Mouse (Mus musculus): ENCODE results near the gene Tbx5. TPM values are rescaled to one million over a fixed set of nuclear protein-coding genes. Genes with fewer than 3 reads are reported as not detected.

The Tbx5 gene
- polyA plus RNA-seq, 1 experiment from 2014 or later: 0.45 TPM

- no peak for ATAC-seq (ENCODE audit: insufficient read depth, low FRiP score, low TSS enrichment)
- H3K36me3 ChIP-seq (ENCODE audit: control insufficient read depth, insufficient read depth, low read length): no peaks in the 10 kb centered on the region
- DNase-seq (ENCODE audit: low spot score): no peak
- 4% methylated on average over 5 of the region's 5 CpGs for whole genome bisulfite sequencing
- peaks cover 70% of the 10 kb centered on the region for H3K27me3 ChIP-seq (ENCODE audit: control insufficient read depth, insufficient read depth, low read length)
- H3K9ac ChIP-seq (ENCODE audit: low read length): no peak overlapping the region
- H3K4me1 ChIP-seq (ENCODE audit: control insufficient read depth, insufficient read depth, low read length): peaks cover 3% of the 10 kb centered on the region; the same call in 1 of the 2 replicates
- H3K9me3 ChIP-seq (ENCODE audit: control insufficient read depth, low read length): no peaks in the 10 kb centered on the region
- no peak overlapping the region for H3K4me3 ChIP-seq (ENCODE audit: low read depth, low read length)
- no peak overlapping the region for H3K27ac ChIP-seq (ENCODE audit: low read depth, low read length)
- no peak overlapping the region for H3K4me2 ChIP-seq (ENCODE audit: low read depth)
Observed at GRCm38 (mm10) chr5:119844366-119844765, 11.9 kb downstream of the Tbx5 start.

- 1% methylated on average over 21 of the region's 21 CpGs for WGBS
- ATAC-seq (ENCODE audit: insufficient read depth, low FRiP score, low TSS enrichment) (no peak), DNase-seq (ENCODE audit: low spot score) (peak; percentile 68)
- Histone ChIP-seq H3K9me3 (ENCODE audit: control insufficient read depth, low read length) (no peaks in the 10 kb centered on the region), H3K36me3 (ENCODE audit: control insufficient read depth, insufficient read depth, low read length) (no peaks in the 10 kb centered on the region), H3K27ac (ENCODE audit: low read depth, low read length) (no peak overlapping the region), H3K4me1 (ENCODE audit: control insufficient read depth, insufficient read depth, low read length) (peaks cover 3% of the 10 kb centered on the region; the same call in 1 of the 2 replicates), H3K9ac (ENCODE audit: low read length) (no peak overlapping the region), H3K27me3 (ENCODE audit: control insufficient read depth, insufficient read depth, low read length) (peaks cover 64% of the 10 kb centered on the region), H3K4me2 (ENCODE audit: low read depth) (peak overlapping the region; percentile 33; the same call in 1 of the 2 replicates), H3K4me3 (ENCODE audit: low read depth, low read length) (no peak overlapping the region)
Observed at GRCm38 (mm10) chr5:119844994-119845393, 12.5 kb downstream of the Tbx5 start.

- H3K27ac ChIP-seq (ENCODE audit: low read depth, low read length): no peak overlapping the region
- no peaks in the 10 kb centered on the region for H3K4me1 ChIP-seq (ENCODE audit: control insufficient read depth, insufficient read depth, low read length)
- H3K9me3 ChIP-seq (ENCODE audit: control insufficient read depth, low read length): no peaks in the 10 kb centered on the region
- no peaks in the 10 kb centered on the region; the same call in 1 of the 2 replicates for H3K27me3 ChIP-seq (ENCODE audit: control insufficient read depth, insufficient read depth, low read length)
- ATAC-seq (ENCODE audit: insufficient read depth, low FRiP score, low TSS enrichment) (no peak), DNase-seq (ENCODE audit: low spot score) (no peak)
- no peak overlapping the region for H3K4me3 ChIP-seq (ENCODE audit: low read depth, low read length)
- H3K36me3 ChIP-seq (ENCODE audit: control insufficient read depth, insufficient read depth, low read length): no peaks in the 10 kb centered on the region
- WGBS: 70% methylated on average over 4 of the region's 4 CpGs
- no peak overlapping the region for H3K9ac ChIP-seq (ENCODE audit: low read length)
- H3K4me2 ChIP-seq (ENCODE audit: low read depth): no peak overlapping the region
Observed at GRCm38 (mm10) chr5:119857052-119857451, 24.6 kb downstream of the Tbx5 start.

- Histone ChIP-seq H3K9me3 (ENCODE audit: control insufficient read depth, low read length) (no peaks in the 10 kb centered on the region), H3K36me3 (ENCODE audit: control insufficient read depth, insufficient read depth, low read length) (no peaks in the 10 kb centered on the region), H3K4me3 (ENCODE audit: low read depth, low read length) (no peak overlapping the region), H3K4me2 (ENCODE audit: low read depth) (no peak overlapping the region), H3K27me3 (ENCODE audit: control insufficient read depth, insufficient read depth, low read length) (0 out of 2 replicates have a peak, but pooled peaks cover 2% of the 10 kb centered on the region), H3K27ac (ENCODE audit: low read depth, low read length) (no peak overlapping the region), H3K4me1 (ENCODE audit: control insufficient read depth, insufficient read depth, low read length) (no peaks in the 10 kb centered on the region), H3K9ac (ENCODE audit: low read length) (no peak overlapping the region)
- ATAC-seq (ENCODE audit: insufficient read depth, low FRiP score, low TSS enrichment): no peak
- DNase-seq (ENCODE audit: low spot score): no peak
- 69% methylated on average over 5 of the region's 5 CpGs for WGBS
Observed at GRCm38 (mm10) chr5:119861301-119861700, 28.8 kb downstream of the Tbx5 start.

GRCm38 (mm10) chr5:119862431-119862830 lies 30.0 kb downstream of the Tbx5 start:
- WGBS: 87% methylated on average over 5 of the region's 5 CpGs
- H3K9me3 ChIP-seq (ENCODE audit: control insufficient read depth, low read length): no peaks in the 10 kb centered on the region
- no peak for ATAC-seq (ENCODE audit: insufficient read depth, low FRiP score, low TSS enrichment)

GRCm38 (mm10) chr5:119866277-119867235 lies 34.1 kb downstream of the Tbx5 start:
- no peaks in the 10 kb centered on the region for H3K36me3 ChIP-seq (ENCODE audit: control insufficient read depth, insufficient read depth, low read length)
- peak overlapping the region; percentile 57 for H3K9ac ChIP-seq (ENCODE audit: low read length)
- H3K27ac ChIP-seq (ENCODE audit: low read depth, low read length): no peak overlapping the region
- H3K4me1 ChIP-seq (ENCODE audit: control insufficient read depth, insufficient read depth, low read length): no peaks in the 10 kb centered on the region
- peak; percentile 50; the same call in 1 of the 2 replicates for ATAC-seq (ENCODE audit: insufficient read depth, low FRiP score, low TSS enrichment)
- WGBS: 16% methylated on average over 31 of the region's 31 CpGs
- peak overlapping the region; percentile 22 for H3K4me3 ChIP-seq (ENCODE audit: low read depth, low read length)
- H3K27me3 ChIP-seq (ENCODE audit: control insufficient read depth, insufficient read depth, low read length): peaks cover 8% of the 10 kb centered on the region
- DNase-seq (ENCODE audit: low spot score): peak; percentile 50
- H3K9me3 ChIP-seq (ENCODE audit: control insufficient read depth, low read length): no peaks in the 10 kb centered on the region
- peak overlapping the region; percentile 46 for H3K4me2 ChIP-seq (ENCODE audit: low read depth)

More at GRCm38 (mm10) chr5:119862431-119862830, 30.0 kb downstream of the Tbx5 start:
- Histone ChIP-seq H3K4me3 (ENCODE audit: low read depth, low read length) (no peak overlapping the region), H3K9ac (ENCODE audit: low read length) (no peak overlapping the region), H3K27me3 (ENCODE audit: control insufficient read depth, insufficient read depth, low read length) (peaks cover 6% of the 10 kb centered on the region), H3K36me3 (ENCODE audit: control insufficient read depth, insufficient read depth, low read length) (no peaks in the 10 kb centered on the region), H3K4me1 (ENCODE audit: control insufficient read depth, insufficient read depth, low read length) (no peaks in the 10 kb centered on the region), H3K4me2 (ENCODE audit: low read depth) (no peak overlapping the region), H3K27ac (ENCODE audit: low read depth, low read length) (no peak overlapping the region)
- DNase-seq (ENCODE audit: low spot score): no peak

GRCm38 (mm10) chr5:119867986-119868385 lies 35.5 kb downstream of the Tbx5 start:
- DNase-seq (ENCODE audit: low spot score): no peak
- WGBS: 91% methylated on average over 6 of the region's 6 CpGs
- Histone ChIP-seq H3K4me1 (ENCODE audit: control insufficient read depth, insufficient read depth, low read length) (no peaks in the 10 kb centered on the region), H3K9me3 (ENCODE audit: control insufficient read depth, low read length) (no peaks in the 10 kb centered on the region), H3K4me3 (ENCODE audit: low read depth, low read length) (no peak overlapping the region), H3K4me2 (ENCODE audit: low read depth) (no peak overlapping the region), H3K27ac (ENCODE audit: low read depth, low read length) (no peak overlapping the region), H3K27me3 (ENCODE audit: control insufficient read depth, insufficient read depth, low read length) (peaks cover 8% of the 10 kb centered on the region), H3K36me3 (ENCODE audit: control insufficient read depth, insufficient read depth, low read length) (no peaks in the 10 kb centered on the region), H3K9ac (ENCODE audit: low read length) (no peak overlapping the region)
- ATAC-seq (ENCODE audit: insufficient read depth, low FRiP score, low TSS enrichment): no peak

- Histone ChIP-seq H3K4me3 (ENCODE audit: low read depth, low read length) (no peak overlapping the region), H3K4me1 (ENCODE audit: control insufficient read depth, insufficient read depth, low read length) (no peaks in the 10 kb centered on the region), H3K27ac (ENCODE audit: low read depth, low read length) (no peak overlapping the region), H3K36me3 (ENCODE audit: control insufficient read depth, insufficient read depth, low read length) (no peaks in the 10 kb centered on the region), H3K9me3 (ENCODE audit: control insufficient read depth, low read length) (no peaks in the 10 kb centered on the region), H3K9ac (ENCODE audit: low read length) (no peak overlapping the region), H3K4me2 (ENCODE audit: low read depth) (no peak overlapping the region), H3K27me3 (ENCODE audit: control insufficient read depth, insufficient read depth, low read length) (no peaks in the 10 kb centered on the region)
- WGBS: 13% methylated on average over 2 of the region's 2 CpGs
- DNase-seq (ENCODE audit: low spot score): no peak
- no peak for ATAC-seq (ENCODE audit: insufficient read depth, low FRiP score, low TSS enrichment)
Observed at GRCm38 (mm10) chr5:119875421-119875820, 43.0 kb downstream of the Tbx5 start.

- Histone ChIP-seq H3K9ac (ENCODE audit: low read length) (no peak overlapping the region), H3K36me3 (ENCODE audit: control insufficient read depth, insufficient read depth, low read length) (no peaks in the 10 kb centered on the region), H3K4me2 (ENCODE audit: low read depth) (no peak overlapping the region), H3K4me3 (ENCODE audit: low read depth, low read length) (no peak overlapping the region), H3K9me3 (ENCODE audit: control insufficient read depth, low read length) (no peaks in the 10 kb centered on the region), H3K4me1 (ENCODE audit: control insufficient read depth, insufficient read depth, low read length) (no peaks in the 10 kb centered on the region), H3K27me3 (ENCODE audit: control insufficient read depth, insufficient read depth, low read length) (no peaks in the 10 kb centered on the region), H3K27ac (ENCODE audit: low read depth, low read length) (no peak overlapping the region)
- DNase-seq (ENCODE audit: low spot score) (no peak), ATAC-seq (ENCODE audit: insufficient read depth, low FRiP score, low TSS enrichment) (no peak)
- 74% methylated on average over 6 of the region's 6 CpGs for WGBS
Observed at GRCm38 (mm10) chr5:119877185-119877584, 44.7 kb downstream of the Tbx5 start.
